ENCODE assay signal across 17 mouse cellular contexts in the genomic region with DNA sequence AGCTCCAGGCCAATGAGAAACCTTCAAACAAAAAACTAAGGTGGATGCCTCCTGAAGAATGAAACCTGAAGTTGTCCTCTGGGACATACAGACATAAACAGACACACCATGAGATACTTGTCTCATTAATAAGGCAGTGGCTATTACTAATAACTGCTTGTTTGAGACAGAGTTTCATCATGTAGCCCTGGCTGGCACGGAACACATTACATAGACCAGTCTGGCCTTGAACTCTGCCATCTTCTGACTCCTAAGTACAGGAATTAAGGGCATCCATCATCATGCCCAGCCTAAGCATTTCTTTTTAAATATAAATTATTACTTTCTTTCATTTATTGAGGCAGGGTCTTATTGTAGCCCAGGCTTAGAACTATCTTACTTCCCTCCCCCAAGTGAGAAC. TPM values are rescaled to one million over a fixed set of nuclear protein-coding genes. Genes with fewer than 3 reads are reported as not detected.
DNase-seq lines count a peak whose midpoint lies in the region; TF ChIP-seq lines count a peak whose summit lies in the region.
"Had no signal": no experiment of that assay in that cellular context is flagged by ENCODE, and none has a peak within 500 bp of the region (broad histone marks: within the 10 kb centered on the region; RNA-seq: fewer than 3 reads in every experiment).

No protein-coding gene starts in this region.

- H3K27ac ChIP-seq in ES-E14 (ENCODE audit: insufficient read depth, low read depth, low read length, poor library complexity, severe bottlenecking), result peak overlapping the region; percentile 87; the same call in 1 of the 2 replicates
- H3K27ac ChIP-seq: embryonic facial prominence, embryonic 10.5 days; embryonic facial prominence, embryonic 12.5 days; forebrain, embryonic 13.5 days; forebrain, embryonic 15.5 days had no signal

- no peak overlapping the region for H3K9ac ChIP-seq in ES-E14 (ENCODE audit: insufficient read depth, low read depth, low read length, poor library complexity, severe bottlenecking)
- H3K9ac ChIP-seq: embryonic facial prominence, embryonic 12.5 days; forebrain, embryonic 13.5 days; forebrain, embryonic 15.5 days; forebrain, postnatal 0 days had no signal

- peaks cover 3 to 5% of the 10 kb centered on the region in 2 experiments; a peak in 2 of 4 replicates for H3K4me1 ChIP-seq in ES-E14 (ENCODE audit: control insufficient read depth in 2 of 2, insufficient read depth in 2 of 2, low read length in 2 of 2, poor library complexity in 1 of 2)
- H3K4me1 ChIP-seq: embryonic facial prominence, embryonic 10.5 days; embryonic facial prominence, embryonic 12.5 days; forebrain, embryonic 13.5 days had no signal

- peak; percentile 67 for DNase-seq in adrenal gland, adult 2 months
- DNase-seq in adrenal gland, adult 18-20 months (ENCODE audit: low spot score in 2 of 2), result no peak
- DNase-seq in adrenal gland, postnatal 14 days, result peak; percentile 43
- DNase-seq in adrenal gland, postnatal 10 days, result no peak
- DNase-seq in ES-E14 (ENCODE audit: low read depth, low spot score), result no peak
- peak; percentile 46 to 47 for DNase-seq in adrenal gland, postnatal 36 days
- DNase-seq in spleen, postnatal 10 days (ENCODE audit: low spot score in 2 of 2), result no peak
- DNase-seq: forebrain, postnatal 0 days had no signal

- no peaks in the 10 kb centered on the region for H3K9me3 ChIP-seq in ES-E14 (ENCODE audit: control insufficient read depth, insufficient read depth, low read depth, low read length)
- H3K9me3 ChIP-seq: embryonic facial prominence, embryonic 10.5 days; embryonic facial prominence, embryonic 12.5 days; forebrain, embryonic 13.5 days; forebrain, embryonic 15.5 days had no signal

- H3K4me3 ChIP-seq in ES-E14 (ENCODE audit: insufficient read depth in 1 of 2, low read depth in 1 of 2, low read length in 2 of 2, poor library complexity in 1 of 2, severe bottlenecking in 1 of 2), result no peak overlapping the region
- H3K4me3 ChIP-seq: embryonic facial prominence, embryonic 10.5 days; embryonic facial prominence, embryonic 12.5 days; forebrain, embryonic 13.5 days; forebrain, embryonic 15.5 days had no signal

- in situ Hi-C loops in ES-E14 (cut with MboI; ENCODE audit: low sequenced_read_pairs in 2 of 2, unreplicated experiment in 2 of 2), result no loop called here

- H3K36me3 ChIP-seq in ES-E14 (ENCODE audit: control insufficient read depth, insufficient read depth, low read length, poor library complexity, severe bottlenecking), result peaks cover 1% of the 10 kb centered on the region

TF ChIP-seq in ES-E14, 5 proteins besides CTCF, POLR2A, EP300 and RAD21:
- no peak for TF ChIP-seq MAFK (IDR thresholded peaks at IDR 0.05; ENCODE audit: insufficient read depth, low read depth, low read length)
- TF ChIP-seq ZC3H11A (IDR thresholded peaks at IDR 0.05; ENCODE audit: borderline replicate concordance, low read depth, low read length), result no peak
- TF ChIP-seq ZNF384 (IDR thresholded peaks at IDR 0.05; ENCODE audit: low read depth, low read length), result no peak
- TF ChIP-seq CHD2 (IDR thresholded peaks at IDR 0.05; ENCODE audit: low read depth, low read length), result no peak
- TF ChIP-seq HCFC1 (IDR thresholded peaks at IDR 0.05; ENCODE audit: borderline replicate concordance, insufficient read depth, low read length), result no peak

RNA-seq across cellular contexts. Expression of gene Fndc5, which starts 24.3 kb away (rescaled TPM):
- total RNA-seq in adrenal gland, adult 2 months (2021), result 1 to 10 TPM; 3.1 to 7.4 TPM
- polyA plus RNA-seq in adrenal gland, adult 2 months (2012; rRNA removed), result 2.6 and 5.7 TPM in 2 replicates
- total RNA-seq in adrenal gland, adult 18-20 months (2021), result 1 to 10 TPM; 2.1 to 6.3 TPM
- total RNA-seq in adrenal gland, postnatal 14 days (2021), result 13.1 and 18.0 TPM in 2 replicates
- total RNA-seq in adrenal gland, postnatal 10 days (2021), result 10 to 100 TPM; 19.5 to 34.9 TPM
- 1.2 and 1.5 TPM in 2 replicates for total RNA-seq in ES-E14 (2012; rRNA removed)
- total RNA-seq in adrenal gland, postnatal 36 days (2021), result 1 to 10 TPM; 2.2 to 7.2 TPM

RNA-seq across cellular contexts. Expression of gene S100pbp, which starts 28.5 kb away (rescaled TPM):
- 10 to 100 TPM; 21.1 to 21.4 TPM for total RNA-seq in adrenal gland, adult 2 months (2021)
- 6.4 and 7.5 TPM in 2 replicates for polyA plus RNA-seq in adrenal gland, adult 2 months (2012; rRNA removed)
- total RNA-seq in adrenal gland, adult 18-20 months (2021), result 10 to 100 TPM; 17.6 to 19.9 TPM
- total RNA-seq in adrenal gland, postnatal 14 days (2021), result 24.5 and 30.0 TPM in 2 replicates
- 10 to 100 TPM; 26.9 to 29.6 TPM for total RNA-seq in adrenal gland, postnatal 10 days (2021)
- 25.5 and 25.7 TPM in 2 replicates for total RNA-seq in ES-E14 (2012; rRNA removed)
- total RNA-seq in adrenal gland, postnatal 36 days (2021), result 10 to 100 TPM; 23.1 to 23.6 TPM

RNA-seq across cellular contexts. Expression of gene Yars, which starts 28.5 kb away (rescaled TPM):
- 10 to 100 TPM; 84.8 to 98.6 TPM for total RNA-seq in adrenal gland, adult 2 months (2021)
- 7.2 and 11.2 TPM in 2 replicates for polyA plus RNA-seq in adrenal gland, adult 2 months (2012; rRNA removed)
- total RNA-seq in adrenal gland, adult 18-20 months (2021), result 10 to 100 TPM; 77.3 to 77.4 TPM
- total RNA-seq in adrenal gland, postnatal 14 days (2021), result 72.1 and 85.5 TPM in 2 replicates
- total RNA-seq in adrenal gland, postnatal 10 days (2021), result 10 to 100 TPM; 63.8 to 68.1 TPM
- total RNA-seq in ES-E14 (2012; rRNA removed), result 125 and 136 TPM in 2 replicates
- total RNA-seq in adrenal gland, postnatal 36 days (2021), result 100 to 1,000 TPM in 1 of 2 experiments, 10 to 100 TPM in 1; 95.2 to 102 TPM

RNA-seq across cellular contexts. Expression of gene Hpca, which starts 39.2 kb away (rescaled TPM):
- 1 to 10 TPM in 1 of 2 experiments, under 1 TPM in 1; 0.66 to 1.1 TPM for total RNA-seq in adrenal gland, adult 2 months (2021)
- 1.4 and 2.6 TPM in 2 replicates for polyA plus RNA-seq in adrenal gland, adult 2 months (2012; rRNA removed)
- 1 to 10 TPM; 2.1 to 3.1 TPM for total RNA-seq in adrenal gland, adult 18-20 months (2021)
- total RNA-seq in adrenal gland, postnatal 14 days (2021), result 1.2 and 5.1 TPM in 2 replicates
- 1 to 10 TPM; 3.6 to 7.8 TPM for total RNA-seq in adrenal gland, postnatal 10 days (2021)
- total RNA-seq in ES-E14 (2012; rRNA removed), result 4.4 and 6.1 TPM in 2 replicates
- 1 to 10 TPM; 1.2 to 1.3 TPM for total RNA-seq in adrenal gland, postnatal 36 days (2021)
- total RNA-seq: gastrocnemius, adult 18-20 months had no signal
- polyA plus RNA-seq: CD4-positive, CD25-positive, alpha-beta regulatory T cell, adult 4 months had no signal

RNA-seq across cellular contexts. Expression of gene Tmem54, which starts 55.7 kb away (rescaled TPM):
- total RNA-seq in adrenal gland, adult 2 months (2021), result not detected
- not detected in 2 replicates for polyA plus RNA-seq in adrenal gland, adult 2 months (2012; rRNA removed)
- total RNA-seq in adrenal gland, adult 18-20 months (2021), result not detected
- not detected in 2 replicates for total RNA-seq in adrenal gland, postnatal 14 days (2021)
- total RNA-seq in adrenal gland, postnatal 10 days (2021), result not detected
- 10.0 and 18.8 TPM in 2 replicates for total RNA-seq in ES-E14 (2012; rRNA removed)
- not detected for total RNA-seq in adrenal gland, postnatal 36 days (2021)
- total RNA-seq: CH12.LX; forebrain, postnatal 0 days; gastrocnemius, adult 18-20 months; MEL had no signal
- polyA plus RNA-seq: CD4-positive, CD25-positive, alpha-beta regulatory T cell, adult 4 months; cortical plate, adult 2 months; forebrain, embryonic 13.5 days; forebrain, embryonic 15.5 days; forebrain, postnatal 0 days had no signal

Comparison
In these comparisons a context has a peak if more than half of its experiments do, and no peak if none do; other contexts are left out.
1. DNase-seq: peak in adrenal gland, adult 2 months (single experiment), adrenal gland, postnatal 14 days (single experiment) and adrenal gland, postnatal 36 days (2 of 2); none in adrenal gland, adult 18-20 months (0 of 2), adrenal gland, postnatal 10 days (single experiment), ES-E14 (single experiment) and spleen, postnatal 10 days (0 of 2).